Mouse (Mus musculus): ENCODE results near the gene Rap1gap2. TPM values are rescaled to one million over a fixed set of nuclear protein-coding genes. Genes with fewer than 3 reads are reported as not detected.
A peak's percentile ranks its signal among the peaks of the same experiment; 100 is the strongest.

Gene Rap1gap2
- polyA plus RNA-seq, 1 experiment from 2014 or later, result 8.9 TPM

GRCm38 (mm10) chr11:74429798-74430529 lies 180.8 kb downstream of the Rap1gap2 start:
- H3K27ac ChIP-seq (replicated peaks), result no peak overlapping the region
- WGBS, result 35% methylated on average over 11 of the region's 11 CpGs
- ATAC-seq (replicated peaks), result no peak

GRCm38 (mm10) chr11:74426306-74426705 lies 184.4 kb downstream of the Rap1gap2 start:
- no peak overlapping the region for H3K4me3 ChIP-seq
- WGBS, result 83% methylated on average over 5 of the region's 5 CpGs
- no peak overlapping the region for H3K4me2 ChIP-seq (replicated peaks)
- no peak for ATAC-seq (replicated peaks)
- H3K9me3 ChIP-seq, result no peaks in the 10 kb centered on the region
- no peaks in the 10 kb centered on the region for H3K36me3 ChIP-seq
- H3K27ac ChIP-seq (replicated peaks), result no peak overlapping the region
- no peaks in the 10 kb centered on the region for H3K27me3 ChIP-seq
- no peak overlapping the region for H3K9ac ChIP-seq (replicated peaks)
- 0 out of 2 replicates have a peak, but pooled peaks cover 5% of the 10 kb centered on the region for H3K4me1 ChIP-seq

More at GRCm38 (mm10) chr11:74429798-74430529, 180.8 kb downstream of the Rap1gap2 start:
- no peaks in the 10 kb centered on the region for H3K27me3 ChIP-seq
- H3K4me3 ChIP-seq, result no peak overlapping the region
- 0 out of 2 replicates have a peak, but pooled peaks cover 5% of the 10 kb centered on the region for H3K4me1 ChIP-seq
- no peak overlapping the region for H3K4me2 ChIP-seq (replicated peaks)
- H3K36me3 ChIP-seq, result no peaks in the 10 kb centered on the region
- no peaks in the 10 kb centered on the region for H3K9me3 ChIP-seq
- H3K9ac ChIP-seq (replicated peaks), result no peak overlapping the region

DNA sequence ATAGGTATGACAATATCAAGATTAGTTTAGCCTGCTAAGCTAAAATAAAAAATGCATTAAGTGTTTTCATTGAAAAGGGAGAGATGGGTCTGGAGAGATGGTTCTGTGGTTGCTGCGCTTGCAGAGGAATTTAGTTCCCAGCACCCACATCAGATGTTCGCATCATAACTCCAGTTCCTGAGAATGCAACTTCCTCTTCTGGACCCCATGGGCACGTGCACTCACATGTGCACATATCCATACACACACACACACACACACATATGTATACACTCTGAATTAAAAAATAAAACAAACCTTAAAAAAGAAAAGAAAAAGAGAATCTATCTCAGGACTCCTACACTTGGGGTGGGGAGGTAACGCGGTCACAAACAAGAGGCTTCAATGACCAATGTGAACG lies 188.7 kb downstream of the Rap1gap2 start:
- no peaks in the 10 kb centered on the region for H3K36me3 ChIP-seq
- H3K9me3 ChIP-seq, result no peaks in the 10 kb centered on the region
- H3K4me2 ChIP-seq (replicated peaks), result no peak overlapping the region
- no peaks in the 10 kb centered on the region for H3K4me1 ChIP-seq
- H3K9ac ChIP-seq (replicated peaks), result no peak overlapping the region
- no peak overlapping the region for H3K4me3 ChIP-seq
- H3K27me3 ChIP-seq, result no peaks in the 10 kb centered on the region
- WGBS, result 95% methylated on average over 6 of the region's 6 CpGs
- H3K27ac ChIP-seq (replicated peaks), result no peak overlapping the region
- ATAC-seq (replicated peaks), result no peak

DNA sequence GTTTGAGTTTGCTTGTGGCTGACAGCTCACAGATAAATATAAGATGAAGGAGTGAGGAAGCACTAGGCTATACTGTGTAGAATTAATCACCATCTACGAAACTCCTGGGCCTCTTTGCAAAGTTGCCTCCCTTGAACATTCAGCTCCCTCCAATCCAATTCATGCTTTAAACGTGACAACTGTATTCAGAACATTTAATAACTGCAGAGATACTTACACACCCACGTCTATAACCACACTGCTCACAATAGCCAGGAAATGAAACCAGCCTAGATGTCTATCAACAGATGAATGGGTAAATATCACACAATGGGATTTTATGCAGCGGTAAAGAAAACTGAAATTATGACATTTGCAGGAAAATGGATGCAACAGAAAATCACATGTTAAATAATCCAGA lies 189.6 kb downstream of the Rap1gap2 start:
- no peak for ATAC-seq (replicated peaks)
- Histone ChIP-seq H3K4me1 (no peaks in the 10 kb centered on the region), H3K4me2 (replicated peaks) (no peak overlapping the region), H3K9ac (replicated peaks) (no peak overlapping the region), H3K27me3 (no peaks in the 10 kb centered on the region), H3K9me3 (no peaks in the 10 kb centered on the region), H3K4me3 (no peak overlapping the region), H3K36me3 (no peaks in the 10 kb centered on the region), H3K27ac (replicated peaks) (no peak overlapping the region)
- 79% methylated on average over 4 of the region's 4 CpGs for WGBS

DNA sequence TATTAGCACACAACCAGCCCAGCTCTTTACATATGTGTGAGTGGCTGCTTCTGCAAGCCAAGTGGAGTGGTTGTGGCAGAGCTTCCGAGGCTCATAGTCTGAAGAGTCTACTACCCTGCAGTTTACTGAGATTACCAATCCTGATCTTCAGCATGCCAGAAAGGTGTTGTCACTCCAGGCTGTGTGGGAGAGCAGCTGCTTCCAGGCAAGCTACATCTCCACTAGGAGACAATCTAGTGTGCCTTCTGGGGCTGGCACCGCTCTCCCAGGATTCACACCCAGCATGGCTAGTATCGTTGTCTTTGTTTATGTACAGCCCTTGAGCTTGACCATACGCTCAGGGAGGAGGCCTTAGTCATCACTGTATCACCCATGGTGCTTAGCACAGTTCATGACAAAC lies 191.1 kb downstream of the Rap1gap2 start:
- Histone ChIP-seq H3K36me3 (no peaks in the 10 kb centered on the region), H3K9me3 (no peaks in the 10 kb centered on the region), H3K9ac (replicated peaks) (no peak overlapping the region), H3K4me1 (peaks cover 7% of the 10 kb centered on the region), H3K4me3 (no peak overlapping the region), H3K27me3 (no peaks in the 10 kb centered on the region), H3K4me2 (replicated peaks) (no peak overlapping the region), H3K27ac (replicated peaks) (no peak overlapping the region)
- ATAC-seq (replicated peaks), result no peak
- 96% methylated on average over 4 of the region's 4 CpGs for WGBS

DNA sequence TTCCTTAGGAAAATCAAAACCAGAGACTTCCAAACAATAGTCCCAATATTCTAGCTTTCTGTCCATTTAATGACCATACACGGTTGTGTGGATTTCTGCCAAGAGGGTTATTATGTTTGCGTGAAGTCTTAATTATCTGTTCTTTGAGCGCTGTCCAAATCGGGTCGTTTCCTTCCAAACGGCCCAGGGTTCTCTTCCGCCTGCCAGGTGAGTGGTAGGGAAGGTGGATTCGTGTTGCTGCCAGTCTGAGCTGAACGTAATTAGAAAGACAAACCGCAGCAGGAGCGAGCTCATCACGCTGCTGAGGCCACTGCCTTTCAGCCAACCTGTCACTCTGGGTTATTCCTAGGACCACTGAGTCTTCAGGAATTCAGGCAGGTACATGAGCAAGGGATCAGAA lies 195.0 kb downstream of the Rap1gap2 start:
- Histone ChIP-seq H3K4me3 (no peak overlapping the region), H3K27ac (replicated peaks) (no peak overlapping the region), H3K4me1 (peaks cover 7% of the 10 kb centered on the region), H3K9me3 (no peaks in the 10 kb centered on the region), H3K4me2 (replicated peaks) (no peak overlapping the region), H3K27me3 (no peaks in the 10 kb centered on the region), H3K36me3 (no peaks in the 10 kb centered on the region), H3K9ac (replicated peaks) (no peak overlapping the region)
- no peak for ATAC-seq (replicated peaks)
- 43% methylated on average over 12 of the region's 12 CpGs for WGBS

DNA sequence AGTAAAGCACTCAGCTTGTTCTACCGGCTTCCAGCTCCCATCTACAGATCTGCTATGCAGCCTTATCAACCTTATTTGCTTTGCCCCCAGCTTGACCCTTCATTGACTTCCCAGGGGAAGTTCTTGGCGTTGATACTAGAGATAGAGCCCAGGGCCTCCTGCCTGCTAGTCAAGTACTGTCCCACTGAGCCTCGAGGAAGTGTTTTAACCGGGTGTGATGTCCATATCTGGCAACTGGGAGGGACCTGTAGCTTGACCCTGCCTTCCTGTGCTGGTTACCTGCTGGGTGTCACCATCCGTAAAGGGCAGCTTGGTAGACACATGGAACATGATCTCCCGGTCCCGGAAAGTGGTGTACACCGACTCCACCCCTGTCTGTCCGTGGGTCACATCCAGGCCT lies 196.6 kb downstream of the Rap1gap2 start:
- H3K36me3 ChIP-seq, result no peaks in the 10 kb centered on the region
- H3K4me1 ChIP-seq, result peaks cover 17% of the 10 kb centered on the region
- H3K27ac ChIP-seq (replicated peaks), result no peak overlapping the region
- 86% methylated on average over 9 of the region's 9 CpGs for WGBS
- H3K4me2 ChIP-seq (replicated peaks), result no peak overlapping the region
- H3K4me3 ChIP-seq, result no peak overlapping the region
- H3K9me3 ChIP-seq, result no peaks in the 10 kb centered on the region
- ATAC-seq (replicated peaks), result no peak
- no peak overlapping the region for H3K9ac ChIP-seq (replicated peaks)
- no peaks in the 10 kb centered on the region for H3K27me3 ChIP-seq

DNA sequence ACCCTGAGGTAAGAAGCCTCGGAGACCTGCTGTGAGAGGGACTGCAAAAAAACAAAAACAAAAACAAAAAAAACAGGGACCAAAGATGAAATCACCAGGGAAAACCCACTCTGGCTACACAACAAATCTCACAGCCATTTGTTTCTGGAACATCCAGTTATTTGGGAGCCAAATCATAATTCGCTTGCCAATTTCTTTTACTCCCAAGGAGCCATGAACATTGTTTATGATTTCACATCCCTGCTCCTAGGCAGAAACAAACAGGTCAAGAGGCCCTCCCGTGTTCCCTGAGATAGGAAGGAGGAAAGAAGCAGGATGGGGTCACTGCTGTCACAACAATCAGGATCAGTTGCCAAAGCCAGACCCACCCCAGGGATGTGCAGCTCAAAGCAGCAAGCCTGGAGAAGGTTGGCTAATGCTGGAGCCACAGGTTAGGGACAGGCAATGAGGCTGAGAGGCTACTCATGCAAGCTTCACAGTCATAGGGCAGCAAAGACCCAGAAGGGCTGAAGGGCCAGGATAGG lies 197.2 kb downstream of the Rap1gap2 start:
- H3K4me2 ChIP-seq (replicated peaks), result no peak overlapping the region
- no peak overlapping the region for H3K4me3 ChIP-seq
- H3K27me3 ChIP-seq, result no peaks in the 10 kb centered on the region
- 69% methylated on average over 3 of the region's 3 CpGs for WGBS
- H3K9me3 ChIP-seq, result no peaks in the 10 kb centered on the region
- H3K9ac ChIP-seq (replicated peaks), result no peak overlapping the region
- ATAC-seq (replicated peaks), result no peak
- H3K36me3 ChIP-seq, result no peaks in the 10 kb centered on the region
- H3K4me1 ChIP-seq, result peaks cover 23% of the 10 kb centered on the region
- H3K27ac ChIP-seq (replicated peaks), result no peak overlapping the region

DNA sequence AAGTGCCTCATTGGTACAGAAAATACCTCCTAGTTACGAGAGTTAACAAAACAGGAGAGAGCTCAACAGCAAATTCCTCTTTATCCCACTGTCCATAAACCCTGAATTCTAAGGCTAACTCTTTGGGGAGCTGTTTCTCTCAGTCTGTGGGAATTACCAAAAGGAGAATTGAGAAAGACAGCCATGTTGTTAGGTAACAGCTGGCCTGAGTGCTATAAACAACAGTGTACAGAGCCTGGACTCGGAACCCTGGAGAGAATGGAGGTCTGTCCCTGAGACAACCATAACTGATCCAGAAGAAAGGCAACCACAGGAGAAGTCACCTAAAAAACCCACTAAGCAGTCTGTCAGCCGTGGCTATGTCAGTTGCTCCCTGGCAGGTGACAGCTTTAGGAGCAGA lies 198.3 kb downstream of the Rap1gap2 start:
- Histone ChIP-seq H3K4me1 (peaks cover 29% of the 10 kb centered on the region), H3K4me3 (no peak overlapping the region), H3K9ac (replicated peaks) (no peak overlapping the region), H3K36me3 (no peaks in the 10 kb centered on the region), H3K27ac (replicated peaks) (no peak overlapping the region), H3K4me2 (replicated peaks) (no peak overlapping the region), H3K9me3 (no peaks in the 10 kb centered on the region), H3K27me3 (no peaks in the 10 kb centered on the region)
- ATAC-seq (replicated peaks), result no peak
- WGBS, result 84% methylated on average over 3 of the region's 3 CpGs

DNA sequence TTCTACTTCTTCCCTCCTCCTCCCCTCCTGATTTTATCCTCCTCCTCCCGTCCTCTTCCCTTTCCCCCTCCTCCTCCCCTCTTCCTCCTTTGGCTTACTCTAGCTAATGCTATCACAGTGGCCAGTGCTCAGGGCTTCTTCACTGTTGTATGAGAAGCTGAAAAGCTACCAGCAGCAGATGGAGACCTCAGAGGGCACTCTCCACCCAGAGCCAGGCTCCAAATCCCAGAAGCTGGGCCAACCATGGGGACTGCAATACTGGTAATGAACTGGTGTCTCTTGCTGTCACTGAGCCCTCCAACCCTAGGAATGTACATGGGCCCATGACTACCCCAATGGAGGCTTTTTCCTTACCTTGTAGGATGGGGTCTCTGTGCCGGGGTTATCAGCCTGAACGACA lies 198.8 kb downstream of the Rap1gap2 start:
- H3K36me3 ChIP-seq, result no peaks in the 10 kb centered on the region
- H3K4me2 ChIP-seq (replicated peaks), result no peak overlapping the region
- H3K9ac ChIP-seq (replicated peaks), result no peak overlapping the region
- H3K4me3 ChIP-seq, result no peak overlapping the region
- 69% methylated on average over 3 of the region's 3 CpGs for WGBS
- H3K27ac ChIP-seq (replicated peaks), result no peak overlapping the region
- no peak for ATAC-seq (replicated peaks)
- peaks cover 29% of the 10 kb centered on the region for H3K4me1 ChIP-seq
- no peaks in the 10 kb centered on the region for H3K9me3 ChIP-seq
- H3K27me3 ChIP-seq, result no peaks in the 10 kb centered on the region

DNA sequence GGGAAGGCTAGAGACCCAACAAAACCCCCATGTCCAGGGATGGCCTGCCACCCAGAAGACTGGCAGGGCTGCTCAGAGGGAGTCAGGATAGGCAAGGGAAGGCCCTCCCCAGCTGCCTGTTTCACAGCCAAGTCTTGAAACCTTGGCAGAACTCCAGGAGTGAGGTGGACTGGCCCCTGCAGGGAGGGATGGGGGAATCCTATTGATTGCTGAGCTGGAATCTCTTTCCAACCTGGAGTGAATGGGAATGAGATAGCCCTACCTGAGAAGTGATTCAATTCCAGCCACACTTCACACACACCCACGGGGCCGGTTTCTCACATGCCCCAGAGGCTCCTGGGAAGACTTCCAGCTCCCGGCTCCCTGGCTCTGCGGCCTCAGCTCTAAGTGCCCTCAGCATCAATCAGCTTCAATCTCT lies 200.9 kb downstream of the Rap1gap2 start:
- no peaks in the 10 kb centered on the region for H3K27me3 ChIP-seq
- H3K9me3 ChIP-seq, result no peaks in the 10 kb centered on the region
- H3K4me3 ChIP-seq, result no peak overlapping the region
- no peaks in the 10 kb centered on the region for H3K36me3 ChIP-seq
- H3K9ac ChIP-seq (replicated peaks), result no peak overlapping the region
- no peak overlapping the region for H3K4me2 ChIP-seq (replicated peaks)
- WGBS, result 23% methylated on average over 4 of the region's 4 CpGs
- H3K27ac ChIP-seq (replicated peaks), result peak overlapping the region; percentile 77
- peak; percentile 75 for ATAC-seq (replicated peaks)
- H3K4me1 ChIP-seq, result peaks cover 21% of the 10 kb centered on the region

DNA sequence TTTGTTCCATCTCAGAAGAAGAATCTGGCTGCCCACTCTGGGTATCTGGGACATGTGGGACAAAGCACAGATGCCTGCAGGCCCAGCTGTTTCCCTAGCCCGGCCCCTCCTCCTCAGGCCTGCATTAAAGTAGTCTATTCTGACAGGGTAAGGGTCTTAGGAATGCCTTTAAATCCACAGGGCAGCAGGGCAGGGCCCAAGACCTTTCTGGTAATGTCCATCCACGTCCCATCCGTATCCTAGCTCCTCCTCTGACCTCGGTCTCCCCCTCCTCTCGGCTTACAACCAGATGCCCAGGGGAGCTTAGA lies 201.3 kb downstream of the Rap1gap2 start:
- peak; percentile 25 for ATAC-seq (replicated peaks)
- H3K4me2 ChIP-seq (replicated peaks), result no peak overlapping the region
- H3K4me3 ChIP-seq, result no peak overlapping the region
- 53% methylated on average over 5 of the region's 5 CpGs for WGBS
- no peaks in the 10 kb centered on the region for H3K27me3 ChIP-seq
- peaks cover 21% of the 10 kb centered on the region for H3K4me1 ChIP-seq
- H3K9ac ChIP-seq (replicated peaks), result no peak overlapping the region
- peak overlapping the region; percentile 77 for H3K27ac ChIP-seq (replicated peaks)
- H3K36me3 ChIP-seq, result no peaks in the 10 kb centered on the region
- H3K9me3 ChIP-seq, result no peaks in the 10 kb centered on the region
